Mouse (Mus musculus): Measurements from ENCODE around the gene Smoc1.

- TF ChIP-seq CTCF (conservative IDR thresholded peaks at IDR 0.05; ENCODE audit: low read length) (no peak), POU5F1 (IDR thresholded peaks at IDR 0.05; ENCODE audit: borderline replicate concordance, low read length) (no peak), NANOG (IDR thresholded peaks at IDR 0.05; ENCODE audit: borderline replicate concordance, low read length) (no peak)
These were observed 3.1 kb downstream of the Smoc1 start for GRCm38 (mm10) chr12:81029731-81030130.

All from E14TG2a.4 (cell line).